Mouse (Mus musculus): ENCODE measurements around the gene Avil. TPM values are rescaled to one million over a fixed set of nuclear protein-coding genes. Genes with fewer than 3 reads are reported as not detected.

Avil gene
- total and polyA plus RNA-seq, 2 experiments from 2014 or later = 0.52 to 0.98 TPM

DNA sequence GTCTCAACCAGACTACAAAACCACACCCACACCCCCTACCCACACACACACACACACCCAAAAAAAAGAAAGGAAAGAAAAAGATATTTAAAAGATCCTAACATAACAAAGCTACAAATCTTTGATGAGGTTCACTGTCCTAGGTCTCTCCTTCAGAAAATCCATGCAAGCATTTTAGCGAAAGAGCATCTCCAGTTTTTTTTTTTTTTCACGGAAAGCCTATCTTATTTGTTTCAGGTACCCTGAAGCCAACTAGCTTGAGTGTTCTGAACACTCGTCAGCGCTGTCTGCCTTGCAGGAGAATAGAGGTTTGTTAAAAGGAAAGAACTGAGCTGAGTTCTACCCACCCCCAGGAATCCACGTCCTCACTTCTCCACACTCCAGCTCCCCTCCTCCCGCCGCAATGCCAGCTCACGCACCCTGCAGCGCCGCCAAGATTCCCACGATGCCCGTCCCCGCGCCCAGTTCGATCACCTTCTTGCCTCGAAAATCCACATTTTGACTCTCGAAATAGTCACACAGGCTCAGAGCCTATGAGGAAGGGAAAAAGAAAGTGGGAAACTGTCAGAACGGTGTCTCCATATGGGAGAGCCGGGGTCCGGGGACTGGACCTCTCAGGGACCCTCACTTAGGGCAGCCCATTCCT lies 40.2 kb downstream of the Avil start:
- DNase-seq (ENCODE audit: low spot score) (peak; percentile 24), ATAC-seq (no peak)
- Histone ChIP-seq H3K27me3 (ENCODE audit: insufficient read depth, low read length) (no peaks in the 10 kb centered on the region), H3K4me1 (ENCODE audit: insufficient read depth, low read length) (no peaks in the 10 kb centered on the region), H3K4me3 (ENCODE audit: low read length) (peak overlapping the region; percentile 82), H3K9ac (replicated peaks; ENCODE audit: low read length) (peak overlapping the region; percentile 61), H3K36me3 (ENCODE audit: insufficient read depth, low read length) (no peaks in the 10 kb centered on the region), H3K4me2 (ENCODE audit: low read depth, low read length) (peak overlapping the region; percentile 100), H3K27ac (peak overlapping the region; percentile 66; the same call in 1 of the 2 replicates), H3K9me3 (ENCODE audit: low read length) (no peaks in the 10 kb centered on the region)
- under 1% methylated on average over 20 of the region's 20 CpGs for WGBS
- no peak for TF ChIP-seq CTCF (IDR thresholded peaks at IDR 0.05; ENCODE audit: low read depth)

DNA sequence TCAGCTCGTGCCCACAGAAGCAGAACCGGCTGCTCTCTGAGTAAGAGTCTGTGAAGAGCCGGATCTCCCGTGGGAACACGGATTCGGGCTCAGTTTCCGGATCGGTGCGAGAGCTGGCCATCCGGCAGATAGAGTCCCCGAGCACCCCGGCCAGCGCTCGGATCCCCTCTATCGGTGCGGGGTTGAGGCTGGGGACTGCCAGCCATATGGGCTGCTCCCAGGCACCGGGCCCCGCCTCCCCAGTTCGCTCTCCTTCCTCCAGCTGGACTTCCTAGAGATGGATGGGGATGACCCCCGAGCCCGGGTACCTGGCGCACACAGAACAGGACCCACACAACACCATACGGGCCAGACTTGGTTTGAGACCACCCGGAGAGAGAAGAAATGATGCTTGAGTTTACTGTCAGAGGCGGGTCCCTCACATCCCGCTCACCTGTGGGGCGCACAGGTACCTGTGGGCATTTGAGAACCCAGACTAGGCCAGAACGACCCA lies 40.8 kb downstream of the Avil start, which contains the start of the genes Mettl1 and Eef1akmt3:
TSS of gene Mettl1 (plus strand) at position 141 of the 493 bp plus-strand sequence.
TSS of gene Eef1akmt3 (minus strand) at position 240 of the 493 bp plus-strand sequence.
- DNase-seq (ENCODE audit: low spot score) (peak; percentile 54), ATAC-seq (peak; percentile 52)
- Histone ChIP-seq H3K4me2 (ENCODE audit: low read depth, low read length) (peak within 1 kb of the TSS; percentile 100), H3K4me3 (ENCODE audit: low read length) (peak within 1 kb of the TSS; percentile 82), H3K9ac (replicated peaks; ENCODE audit: low read length) (peak within 1 kb of the TSS; percentile 61), H3K27ac (peak within 1 kb of the TSS; percentile 66; the same call in 1 of the 2 replicates), H3K4me1 (ENCODE audit: insufficient read depth, low read length) (no peaks in the 10 kb centered on the region), H3K27me3 (ENCODE audit: insufficient read depth, low read length) (no peaks in the 10 kb centered on the region), H3K36me3 (ENCODE audit: insufficient read depth, low read length) (no peaks in the 10 kb centered on the region), H3K9me3 (ENCODE audit: low read length) (no peaks in the 10 kb centered on the region)
- 2% methylated on average over 28 of the region's 28 CpGs for WGBS
- TF ChIP-seq CTCF (IDR thresholded peaks at IDR 0.05; ENCODE audit: low read depth) = no peak

GRCm38 (mm10) chr10:127041774-127042338 lies 41.3 kb downstream of the Avil start:
- no peaks in the 10 kb centered on the region for H3K36me3 ChIP-seq (ENCODE audit: insufficient read depth, low read length)
- H3K4me3 ChIP-seq (ENCODE audit: low read length) = peak overlapping the region; percentile 82
- DNase-seq (ENCODE audit: low spot score) (peak; percentile 96), ATAC-seq (peak; percentile 92)
- peak overlapping the region; percentile 100 for H3K4me2 ChIP-seq (ENCODE audit: low read depth, low read length)
- TF ChIP-seq CTCF (IDR thresholded peaks at IDR 0.05; ENCODE audit: low read depth) = no peak; the same call in 1 of the 2 replicates
- no peaks in the 10 kb centered on the region for H3K4me1 ChIP-seq (ENCODE audit: insufficient read depth, low read length)
- peak overlapping the region; percentile 61 for H3K9ac ChIP-seq (replicated peaks; ENCODE audit: low read length)
- under 1% methylated on average over 44 of the region's 44 CpGs for WGBS
- no peaks in the 10 kb centered on the region for H3K27me3 ChIP-seq (ENCODE audit: insufficient read depth, low read length)
- H3K27ac ChIP-seq = peak overlapping the region; percentile 66; the same call in 1 of the 2 replicates
- no peaks in the 10 kb centered on the region for H3K9me3 ChIP-seq (ENCODE audit: low read length)

GRCm38 (mm10) chr10:127042468-127043115 lies 42.1 kb downstream of the Avil start:
- 19% methylated on average over 5 of the region's 5 CpGs for WGBS
- Histone ChIP-seq H3K27me3 (ENCODE audit: insufficient read depth, low read length) (peaks cover 3% of the 10 kb centered on the region; the same call in 1 of the 2 replicates), H3K4me1 (ENCODE audit: insufficient read depth, low read length) (no peaks in the 10 kb centered on the region), H3K9me3 (ENCODE audit: low read length) (no peaks in the 10 kb centered on the region), H3K9ac (replicated peaks; ENCODE audit: low read length) (peak overlapping the region; percentile 61; the same call in 1 of the 2 replicates), H3K36me3 (ENCODE audit: insufficient read depth, low read length) (no peaks in the 10 kb centered on the region), H3K4me3 (ENCODE audit: low read length) (peak overlapping the region; percentile 82), H3K4me2 (ENCODE audit: low read depth, low read length) (peak overlapping the region; percentile 100), H3K27ac (no peak overlapping the region)
- DNase-seq (ENCODE audit: low spot score) = no peak
- no peak for TF ChIP-seq CTCF (IDR thresholded peaks at IDR 0.05; ENCODE audit: low read depth)
- ATAC-seq = no peak

- no peak for TF ChIP-seq CTCF (IDR thresholded peaks at IDR 0.05; ENCODE audit: low read depth)
- no peak overlapping the region for H3K4me2 ChIP-seq (ENCODE audit: low read depth, low read length)
Observed at GRCm38 (mm10) chr10:127043187-127043586, 42.7 kb downstream of the Avil start.

DNA sequence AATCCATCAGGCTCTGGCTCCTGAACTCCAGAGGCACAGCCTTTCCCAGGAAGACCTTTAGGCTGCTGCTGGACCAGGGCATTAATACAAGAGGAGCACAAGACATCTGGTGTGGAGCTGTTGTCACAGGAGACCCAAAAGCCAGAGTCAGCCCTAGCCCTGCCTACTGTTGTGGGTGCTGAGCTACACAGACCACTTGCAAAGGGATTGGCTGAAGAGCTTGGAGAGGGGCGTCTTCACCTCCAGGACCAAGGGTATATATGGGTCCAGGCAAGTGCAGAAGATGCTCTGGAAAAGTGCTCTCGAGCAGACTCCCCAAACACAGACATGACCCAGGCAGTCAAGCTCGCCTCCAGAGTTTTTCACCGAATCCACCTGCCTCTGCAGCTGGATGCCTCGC lies 47.4 kb downstream of the Avil start, which contains the start of gene Cyp27b1:
TSS of gene Cyp27b1 (plus strand) at position 297 of the 400 bp plus-strand sequence.
- H3K27ac ChIP-seq = no peak within 1 kb of the TSS
- H3K27me3 ChIP-seq (ENCODE audit: insufficient read depth, low read length) = peaks cover 26% of the 10 kb centered on the region; the same call in 1 of the 2 replicates
- peaks cover 6% of the 10 kb centered on the region; the same call in 1 of the 2 replicates for H3K4me1 ChIP-seq (ENCODE audit: insufficient read depth, low read length)
- no peak for TF ChIP-seq CTCF (IDR thresholded peaks at IDR 0.05; ENCODE audit: low read depth)
- ATAC-seq (no peak), DNase-seq (ENCODE audit: low spot score) (no peak)
- H3K9me3 ChIP-seq (ENCODE audit: low read length) = no peaks in the 10 kb centered on the region
- no peak within 1 kb of the TSS for H3K9ac ChIP-seq (replicated peaks; ENCODE audit: low read length)
- peak within 1 kb of the TSS; percentile 8; the same call in 1 of the 2 replicates for H3K4me2 ChIP-seq (ENCODE audit: low read depth, low read length)
- H3K4me3 ChIP-seq (ENCODE audit: low read length) = no peak within 1 kb of the TSS
- WGBS = 32% methylated on average over 5 of the region's 5 CpGs
- no peaks in the 10 kb centered on the region for H3K36me3 ChIP-seq (ENCODE audit: insufficient read depth, low read length)

More at GRCm38 (mm10) chr10:127043187-127043586, 42.7 kb downstream of the Avil start:
- H3K4me3 ChIP-seq (ENCODE audit: low read length) = no peak overlapping the region
- no peaks in the 10 kb centered on the region for H3K9me3 ChIP-seq (ENCODE audit: low read length)
- DNase-seq (ENCODE audit: low spot score) (no peak), ATAC-seq (no peak)
- no peaks in the 10 kb centered on the region for H3K4me1 ChIP-seq (ENCODE audit: insufficient read depth, low read length)
- no peak overlapping the region for H3K9ac ChIP-seq (replicated peaks; ENCODE audit: low read length)
- H3K27ac ChIP-seq = no peak overlapping the region
- WGBS = 81% methylated on average over 6 of the region's 6 CpGs
- peaks cover 9% of the 10 kb centered on the region; the same call in 1 of the 2 replicates for H3K27me3 ChIP-seq (ENCODE audit: insufficient read depth, low read length)
- H3K36me3 ChIP-seq (ENCODE audit: insufficient read depth, low read length) = no peaks in the 10 kb centered on the region

Measured in hindbrain, postnatal 0 days (tissue).